Mouse (Mus musculus): Measurements from ENCODE around the gene 4930519P11Rik. TPM values are rescaled to one million over a fixed set of nuclear protein-coding genes. Genes with fewer than 3 reads are reported as not detected.

The 4930519P11Rik gene
- polyA plus RNA-seq, 1 experiment from 2014 or later: not detected

GRCm38 (mm10) chr2:154638521-154638920 lies 25.3 kb upstream of the 4930519P11Rik start:
- H3K4me2 ChIP-seq (ENCODE audit: low read length): no peak overlapping the region
- H3K4me1 ChIP-seq (replicated peaks; ENCODE audit: control insufficient read depth, insufficient read depth, low read length): no peaks in the 10 kb centered on the region
- H3K27ac ChIP-seq (ENCODE audit: low read depth): no peak overlapping the region
- no peak overlapping the region for H3K4me3 ChIP-seq (ENCODE audit: low read depth, low read length)
- no peak for DNase-seq (ENCODE audit: low spot score)
- ATAC-seq (replicated peaks; ENCODE audit: low FRiP score, low TSS enrichment, low read depth): no peak
- H3K9ac ChIP-seq (ENCODE audit: low read length): no peak overlapping the region
- peaks cover 13% of the 10 kb centered on the region for H3K36me3 ChIP-seq (ENCODE audit: control insufficient read depth, insufficient read depth, low read length)
- WGBS: 94% methylated on average over 3 of the region's 3 CpGs
- H3K9me3 ChIP-seq (ENCODE audit: control insufficient read depth, low read length): peaks cover 4% of the 10 kb centered on the region
- H3K27me3 ChIP-seq (replicated peaks; ENCODE audit: control insufficient read depth, insufficient read depth, low read length): no peaks in the 10 kb centered on the region

- no peaks in the 10 kb centered on the region for H3K4me1 ChIP-seq (replicated peaks; ENCODE audit: control insufficient read depth, insufficient read depth, low read length)
- ATAC-seq (replicated peaks; ENCODE audit: low FRiP score, low TSS enrichment, low read depth) (no peak), DNase-seq (ENCODE audit: low spot score) (no peak)
- no peak overlapping the region for H3K27ac ChIP-seq (ENCODE audit: low read depth)
- H3K9ac ChIP-seq (ENCODE audit: low read length): no peak overlapping the region
- no peaks in the 10 kb centered on the region for H3K27me3 ChIP-seq (replicated peaks; ENCODE audit: control insufficient read depth, insufficient read depth, low read length)
- H3K36me3 ChIP-seq (ENCODE audit: control insufficient read depth, insufficient read depth, low read length): peaks cover 11% of the 10 kb centered on the region
- H3K9me3 ChIP-seq (ENCODE audit: control insufficient read depth, low read length): peaks cover 4% of the 10 kb centered on the region
- 94% methylated on average over 2 of the region's 2 CpGs for WGBS
- no peak overlapping the region for H3K4me2 ChIP-seq (ENCODE audit: low read length)
- no peak overlapping the region for H3K4me3 ChIP-seq (ENCODE audit: low read depth, low read length)
Observed at GRCm38 (mm10) chr2:154635826-154636225, 22.6 kb upstream of the 4930519P11Rik start.

GRCm38 (mm10) chr2:154633876-154634644 lies 20.8 kb upstream of the 4930519P11Rik start:
- H3K27me3 ChIP-seq (replicated peaks; ENCODE audit: control insufficient read depth, insufficient read depth, low read length): no peaks in the 10 kb centered on the region
- H3K9me3 ChIP-seq (ENCODE audit: control insufficient read depth, low read length): peaks cover 4% of the 10 kb centered on the region
- no peak overlapping the region for H3K9ac ChIP-seq (ENCODE audit: low read length)
- WGBS: 82% methylated on average over 9 of the region's 9 CpGs
- H3K27ac ChIP-seq (ENCODE audit: low read depth): no peak overlapping the region
- H3K4me3 ChIP-seq (ENCODE audit: low read depth, low read length): no peak overlapping the region
- peaks cover 21% of the 10 kb centered on the region for H3K36me3 ChIP-seq (ENCODE audit: control insufficient read depth, insufficient read depth, low read length)
- DNase-seq (ENCODE audit: low spot score): no peak
- no peaks in the 10 kb centered on the region for H3K4me1 ChIP-seq (replicated peaks; ENCODE audit: control insufficient read depth, insufficient read depth, low read length)
- no peak overlapping the region for H3K4me2 ChIP-seq (ENCODE audit: low read length)
- ATAC-seq (replicated peaks; ENCODE audit: low FRiP score, low TSS enrichment, low read depth): no peak; the same call in 1 of the 2 replicates

GRCm38 (mm10) chr2:154633039-154633742 lies 20.0 kb upstream of the 4930519P11Rik start:
- ATAC-seq (replicated peaks; ENCODE audit: low FRiP score, low TSS enrichment, low read depth) (no peak), DNase-seq (ENCODE audit: low spot score) (no peak)
- WGBS: 88% methylated on average over 5 of the region's 5 CpGs
- H3K9ac ChIP-seq (ENCODE audit: low read length): no peak overlapping the region
- peaks cover 17% of the 10 kb centered on the region for H3K36me3 ChIP-seq (ENCODE audit: control insufficient read depth, insufficient read depth, low read length)
- H3K4me1 ChIP-seq (replicated peaks; ENCODE audit: control insufficient read depth, insufficient read depth, low read length): no peaks in the 10 kb centered on the region
- H3K4me3 ChIP-seq (ENCODE audit: low read depth, low read length): no peak overlapping the region
- H3K4me2 ChIP-seq (ENCODE audit: low read length): no peak overlapping the region
- no peaks in the 10 kb centered on the region for H3K27me3 ChIP-seq (replicated peaks; ENCODE audit: control insufficient read depth, insufficient read depth, low read length)
- H3K27ac ChIP-seq (ENCODE audit: low read depth): no peak overlapping the region
- H3K9me3 ChIP-seq (ENCODE audit: control insufficient read depth, low read length): peaks cover under 1% of the 10 kb centered on the region

GRCm38 (mm10) chr2:154632203-154632780 lies 19.1 kb upstream of the 4930519P11Rik start:
- ATAC-seq (replicated peaks; ENCODE audit: low FRiP score, low TSS enrichment, low read depth): no peak
- H3K27me3 ChIP-seq (replicated peaks; ENCODE audit: control insufficient read depth, insufficient read depth, low read length): no peaks in the 10 kb centered on the region
- H3K4me2 ChIP-seq (ENCODE audit: low read length): no peak overlapping the region
- WGBS: 90% methylated on average over 16 of the region's 16 CpGs
- no peaks in the 10 kb centered on the region for H3K9me3 ChIP-seq (ENCODE audit: control insufficient read depth, low read length)
- H3K27ac ChIP-seq (ENCODE audit: low read depth): no peak overlapping the region
- H3K4me1 ChIP-seq (replicated peaks; ENCODE audit: control insufficient read depth, insufficient read depth, low read length): no peaks in the 10 kb centered on the region
- H3K36me3 ChIP-seq (ENCODE audit: control insufficient read depth, insufficient read depth, low read length): peaks cover 13% of the 10 kb centered on the region; the same call in 1 of the 2 replicates
- no peak for DNase-seq (ENCODE audit: low spot score)
- H3K4me3 ChIP-seq (ENCODE audit: low read depth, low read length): no peak overlapping the region
- no peak overlapping the region for H3K9ac ChIP-seq (ENCODE audit: low read length)

- H3K9me3 ChIP-seq (ENCODE audit: control insufficient read depth, low read length): no peaks in the 10 kb centered on the region
- H3K4me2 ChIP-seq (ENCODE audit: low read length): no peak overlapping the region
- H3K4me3 ChIP-seq (ENCODE audit: low read depth, low read length): no peak overlapping the region
- ATAC-seq (replicated peaks; ENCODE audit: low FRiP score, low TSS enrichment, low read depth) (no peak), DNase-seq (ENCODE audit: low spot score) (no peak)
- no peaks in the 10 kb centered on the region for H3K27me3 ChIP-seq (replicated peaks; ENCODE audit: control insufficient read depth, insufficient read depth, low read length)
- H3K27ac ChIP-seq (ENCODE audit: low read depth): no peak overlapping the region
- 79% methylated on average over 5 of the region's 5 CpGs for WGBS
- peaks cover 10% of the 10 kb centered on the region; the same call in 1 of the 2 replicates for H3K36me3 ChIP-seq (ENCODE audit: control insufficient read depth, insufficient read depth, low read length)
- H3K4me1 ChIP-seq (replicated peaks; ENCODE audit: control insufficient read depth, insufficient read depth, low read length): no peaks in the 10 kb centered on the region
- no peak overlapping the region for H3K9ac ChIP-seq (ENCODE audit: low read length)
Observed at GRCm38 (mm10) chr2:154630531-154630930, 17.3 kb upstream of the 4930519P11Rik start.

- no peak overlapping the region for H3K27ac ChIP-seq (ENCODE audit: low read depth)
Observed at GRCm38 (mm10) chr2:154624137-154624536, 10.9 kb upstream of the 4930519P11Rik start.

GRCm38 (mm10) chr2:154621684-154622083 lies 8.4 kb upstream of the 4930519P11Rik start:
- WGBS: 73% methylated on average over 5 of the region's 5 CpGs
- Histone ChIP-seq H3K4me3 (ENCODE audit: low read depth, low read length) (no peak overlapping the region), H3K4me1 (replicated peaks; ENCODE audit: control insufficient read depth, insufficient read depth, low read length) (no peaks in the 10 kb centered on the region), H3K9ac (ENCODE audit: low read length) (no peak overlapping the region), H3K4me2 (ENCODE audit: low read length) (no peak overlapping the region), H3K36me3 (ENCODE audit: control insufficient read depth, insufficient read depth, low read length) (no peaks in the 10 kb centered on the region), H3K9me3 (ENCODE audit: control insufficient read depth, low read length) (no peaks in the 10 kb centered on the region), H3K27ac (ENCODE audit: low read depth) (no peak overlapping the region), H3K27me3 (replicated peaks; ENCODE audit: control insufficient read depth, insufficient read depth, low read length) (no peaks in the 10 kb centered on the region)
- ATAC-seq (replicated peaks; ENCODE audit: low FRiP score, low TSS enrichment, low read depth) (no peak), DNase-seq (ENCODE audit: low spot score) (no peak)

More at GRCm38 (mm10) chr2:154624137-154624536, 10.9 kb upstream of the 4930519P11Rik start:
- ATAC-seq (replicated peaks; ENCODE audit: low FRiP score, low TSS enrichment, low read depth) (no peak), DNase-seq (ENCODE audit: low spot score) (no peak)
- Histone ChIP-seq H3K36me3 (ENCODE audit: control insufficient read depth, insufficient read depth, low read length) (no peaks in the 10 kb centered on the region), H3K9me3 (ENCODE audit: control insufficient read depth, low read length) (no peaks in the 10 kb centered on the region), H3K4me3 (ENCODE audit: low read depth, low read length) (no peak overlapping the region), H3K27me3 (replicated peaks; ENCODE audit: control insufficient read depth, insufficient read depth, low read length) (no peaks in the 10 kb centered on the region), H3K9ac (ENCODE audit: low read length) (no peak overlapping the region), H3K4me1 (replicated peaks; ENCODE audit: control insufficient read depth, insufficient read depth, low read length) (no peaks in the 10 kb centered on the region), H3K4me2 (ENCODE audit: low read length) (no peak overlapping the region)
